Mouse (Mus musculus): Measurements from ENCODE around the gene Prdm1.

GRCm38 (mm10) chr10:44448165-44448564, 80.1 kb downstream of the Prdm1 start:
- TF ChIP-seq CTCF (IDR thresholded peaks at IDR 0.05; ENCODE audit: low read depth) (no peak), EP300 (IDR thresholded peaks at IDR 0.05; ENCODE audit: low read depth) (no peak)

Measured in liver, postnatal 0 days (tissue).